Mouse (Mus musculus): Measurements from ENCODE around the gene Hoxd11.

- TF ChIP-seq CTCF (IDR thresholded peaks at IDR 0.05; ENCODE audit: extremely low read depth, insufficient read depth, insufficient read length, insufficient replicate concordance) (no peak), POLR2A (IDR thresholded peaks at IDR 0.05; ENCODE audit: low read depth, low read length) (no peak)
These were observed 2.5 kb downstream of the Hoxd11 start for GRCm38 (mm10) chr2:74681594-74682531.
